Mouse (Mus musculus): Measurements from ENCODE around the gene Olfr1105. TPM values are rescaled to one million over a fixed set of nuclear protein-coding genes. Genes with fewer than 3 reads are reported as not detected.

The Olfr1105 gene
- polyA plus RNA-seq (2015; fragmentation: Nextera tagmentation; extraction: Ambion mirVana): not detected in 2 replicates

DNA sequence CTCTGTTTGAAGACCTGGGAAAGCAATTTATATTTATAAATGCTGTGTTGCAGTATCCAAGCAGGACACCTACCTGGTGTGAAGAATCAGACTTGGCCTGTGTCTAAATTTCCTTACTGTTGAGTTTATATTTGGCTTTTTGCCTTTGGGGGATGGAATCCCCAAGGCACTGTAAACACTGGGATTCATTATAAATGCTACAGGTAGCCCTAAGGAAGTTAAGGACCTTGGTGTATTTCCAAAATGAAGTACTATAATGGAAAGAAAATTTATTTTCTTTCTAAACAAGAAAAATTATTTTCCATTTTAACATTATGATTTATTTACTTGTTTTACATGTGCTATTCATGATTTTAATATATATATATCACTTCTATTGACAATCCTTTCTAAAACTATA lies at the start of gene Olfr1105:
Gene Olfr1105 (minus strand): TSS at position 101 of the 400 bp plus-strand sequence.

DNA sequence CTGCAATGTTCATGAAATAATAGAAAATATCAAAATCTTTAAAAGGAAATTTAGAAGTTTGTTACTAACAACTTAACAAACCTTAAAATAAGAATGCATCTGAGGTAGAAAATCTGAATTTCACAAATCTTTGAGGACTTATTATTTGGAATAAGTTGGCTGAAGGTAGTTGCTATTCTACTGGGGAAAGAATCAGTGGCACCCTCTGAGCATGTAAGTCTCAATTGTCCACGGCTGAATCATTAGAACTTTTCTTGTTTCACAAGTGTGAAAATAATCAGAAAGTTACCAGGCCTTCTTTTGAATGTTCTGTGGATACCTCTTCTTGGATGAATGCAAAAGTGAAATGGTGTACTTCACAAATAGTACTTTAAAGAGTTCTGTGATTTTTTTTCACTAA lies 39.4 kb upstream of the Olfr1105 start, which contains the start of gene Olfr1107:
Gene Olfr1107 (minus strand): TSS at position 101 of the 400 bp plus-strand sequence.

GRCm38 (mm10) chr2:87052173-87052572 lies 15.8 kb upstream of the Olfr1105 start, which contains the start of gene Olfr1106:
Gene Olfr1106, minus strand, starts transcription at chr2:87052273.

GRCm38 (mm10) chr2:87026980-87027379 lies 9.4 kb downstream of the Olfr1105 start, which contains the start of gene Olfr1104:
Gene Olfr1104, minus strand, starts transcription at chr2:87027080.

DNA sequence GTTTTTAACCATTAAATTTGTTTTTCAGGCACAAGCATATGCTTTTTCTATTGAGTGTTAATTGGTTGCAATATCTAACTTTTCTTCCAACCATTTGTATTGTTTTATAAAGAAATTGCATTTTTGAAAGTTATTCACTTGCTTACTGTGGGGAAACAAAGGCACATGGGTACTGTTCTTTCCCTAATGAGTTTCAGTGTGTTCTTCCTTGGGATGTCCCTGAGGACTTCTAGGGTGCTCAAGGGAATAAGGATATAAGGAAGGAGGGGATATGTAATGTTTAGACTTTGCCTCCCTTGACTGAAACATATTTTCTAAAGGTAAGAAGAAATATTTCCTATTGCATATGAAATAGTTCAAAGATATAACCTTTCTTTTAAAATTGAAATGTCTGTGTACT lies 38.2 kb downstream of the Olfr1105 start, which contains the start of gene Olfr1102:
Gene Olfr1102 (plus strand): TSS at position 301 of the 400 bp plus-strand sequence.

GRCm38 (mm10) chr2:86991121-86991520 lies 45.2 kb downstream of the Olfr1105 start, which contains the start of gene Olfr1101:
Gene Olfr1101, minus strand, starts transcription at chr2:86991221.

Other genes starting within 250 kb of the Olfr1105 start
- gene Olfr141, start 226.5 kb downstream of the Olfr1105 start, polyA plus RNA-seq (2015; fragmentation: Nextera tagmentation; extraction: Ambion mirVana): not detected in 2 replicates
- gene Olfr1094, start 211.9 kb downstream of the Olfr1105 start, polyA plus RNA-seq (2015; fragmentation: Nextera tagmentation; extraction: Ambion mirVana): not detected in 2 replicates
- not detected in 2 replicates for gene Olfr1095, start 184.8 kb downstream of the Olfr1105 start, polyA plus RNA-seq (2015; fragmentation: Nextera tagmentation; extraction: Ambion mirVana)
- gene Gm13723, start 161.7 kb downstream of the Olfr1105 start, polyA plus RNA-seq (2015; fragmentation: Nextera tagmentation; extraction: Ambion mirVana): not detected in 2 replicates
- gene Olfr1097, start 144.3 kb downstream of the Olfr1105 start, polyA plus RNA-seq (2015; fragmentation: Nextera tagmentation; extraction: Ambion mirVana): not detected in 2 replicates
- not detected in 2 replicates for gene Olfr1098, start 112.0 kb downstream of the Olfr1105 start, polyA plus RNA-seq (2015; fragmentation: Nextera tagmentation; extraction: Ambion mirVana)
- not detected in 2 replicates for gene Olfr1099, start 75.8 kb downstream of the Olfr1105 start, polyA plus RNA-seq (2015; fragmentation: Nextera tagmentation; extraction: Ambion mirVana)
- gene Olfr1100, start 56.6 kb downstream of the Olfr1105 start, polyA plus RNA-seq (2015; fragmentation: Nextera tagmentation; extraction: Ambion mirVana): not detected in 2 replicates
- not detected in 2 replicates for gene Olfr1101, start 45.3 kb downstream of the Olfr1105 start, polyA plus RNA-seq (2015; fragmentation: Nextera tagmentation; extraction: Ambion mirVana)
- gene Olfr1102, start 38.1 kb downstream of the Olfr1105 start, polyA plus RNA-seq (2015; fragmentation: Nextera tagmentation; extraction: Ambion mirVana): not detected in 2 replicates
- gene Olfr1104, start 9.5 kb downstream of the Olfr1105 start, polyA plus RNA-seq (2015; fragmentation: Nextera tagmentation; extraction: Ambion mirVana): not detected in 2 replicates
- gene Olfr1106, start 15.7 kb upstream of the Olfr1105 start, polyA plus RNA-seq (2015; fragmentation: Nextera tagmentation; extraction: Ambion mirVana): not detected in 2 replicates
- not detected in 2 replicates for gene Olfr1107, start 39.3 kb upstream of the Olfr1105 start, polyA plus RNA-seq (2015; fragmentation: Nextera tagmentation; extraction: Ambion mirVana)
- gene Olfr1109, start 59.5 kb upstream of the Olfr1105 start, polyA plus RNA-seq (2015; fragmentation: Nextera tagmentation; extraction: Ambion mirVana): not detected in 2 replicates
- not detected in 2 replicates for gene Olfr259, start 78.0 kb upstream of the Olfr1105 start, polyA plus RNA-seq (2015; fragmentation: Nextera tagmentation; extraction: Ambion mirVana)
- gene Olfr1110, start 103.8 kb upstream of the Olfr1105 start, polyA plus RNA-seq (2015; fragmentation: Nextera tagmentation; extraction: Ambion mirVana): not detected in 2 replicates
- not detected in 2 replicates for gene Olfr1111, start 116.1 kb upstream of the Olfr1105 start, polyA plus RNA-seq (2015; fragmentation: Nextera tagmentation; extraction: Ambion mirVana)
- gene Olfr1112, start 151.3 kb upstream of the Olfr1105 start, polyA plus RNA-seq (2015; fragmentation: Nextera tagmentation; extraction: Ambion mirVana): not detected in 2 replicates
- not detected in 2 replicates for gene Olfr1113, start 172.4 kb upstream of the Olfr1105 start, polyA plus RNA-seq (2015; fragmentation: Nextera tagmentation; extraction: Ambion mirVana)
- gene Olfr1115, start 211.5 kb upstream of the Olfr1105 start, polyA plus RNA-seq (2015; fragmentation: Nextera tagmentation; extraction: Ambion mirVana): not detected in 2 replicates
- gene Olfr1116, start 231.0 kb upstream of the Olfr1105 start, polyA plus RNA-seq (2015; fragmentation: Nextera tagmentation; extraction: Ambion mirVana): not detected in 2 replicates